12 mouse cellular contexts compared by ENCODE assay signal in genomic region chr12:54034666-54035346, GRCm38 (mm10).
A peak's percentile ranks its signal among the peaks of the same experiment; 100 is the strongest.
DNase-seq lines count a peak whose midpoint lies in the region; ATAC-seq and TF ChIP-seq lines count a peak whose summit lies in the region.
"Had no signal": no experiment of that assay in that cellular context is flagged by ENCODE, and none has a peak within 500 bp of the region (broad histone marks: within the 10 kb centered on the region; RNA-seq: fewer than 3 reads in every experiment).

No protein-coding gene starts in this region.

- no peak overlapping the region for H3K4me3 ChIP-seq in hindbrain, embryonic 12.5 days
- no peak overlapping the region for H3K4me3 ChIP-seq in gastrocnemius, adult 2 months
- no peak overlapping the region for H3K4me3 ChIP-seq in kidney, adult 2 months (ENCODE audit: insufficient read depth, low read depth, low read length)
- H3K4me3 ChIP-seq: embryonic facial prominence, embryonic 15.5 days; limb, embryonic 15.5 days had no signal

- intact Hi-C loops in gastrocnemius, adult 2 months (cut with DNase I) = no loop called here

- no peaks in the 10 kb centered on the region for H3K9me3 ChIP-seq in hindbrain, embryonic 12.5 days (replicated peaks)
- H3K9me3 ChIP-seq: embryonic facial prominence, embryonic 15.5 days; limb, embryonic 15.5 days had no signal

- no peak for TF ChIP-seq CTCF in gastrocnemius, adult 2 months (IDR thresholded peaks at IDR 0.05)
- TF ChIP-seq CTCF in kidney, adult 2 months (conservative IDR thresholded peaks at IDR 0.05; ENCODE audit: insufficient read depth, insufficient read length, low read depth, low read length) = no peak

- no peaks in the 10 kb centered on the region for H3K27me3 ChIP-seq in hindbrain, embryonic 12.5 days
- no peaks in the 10 kb centered on the region for H3K27me3 ChIP-seq in kidney, adult 2 months (replicated peaks; ENCODE audit: control insufficient read depth, insufficient read depth, low read length)
- H3K27me3 ChIP-seq: embryonic facial prominence, embryonic 15.5 days; limb, embryonic 15.5 days had no signal

- H3K9ac ChIP-seq in hindbrain, embryonic 12.5 days = peak overlapping the region; percentile 53
- H3K9ac ChIP-seq: embryonic facial prominence, embryonic 15.5 days; limb, embryonic 15.5 days had no signal

- peak overlapping the region; percentile 24; the same call in 1 of the 2 replicates for H3K4me2 ChIP-seq in hindbrain, embryonic 12.5 days (replicated peaks)
- H3K4me2 ChIP-seq: embryonic facial prominence, embryonic 15.5 days; limb, embryonic 15.5 days had no signal

- peak overlapping the region; percentile 88 for H3K27ac ChIP-seq in hindbrain, embryonic 12.5 days
- no peak overlapping the region for H3K27ac ChIP-seq in gastrocnemius, adult 2 months
- H3K27ac ChIP-seq in kidney, adult 2 months (ENCODE audit: insufficient read depth, low read depth, low read length) = no peak overlapping the region
- H3K27ac ChIP-seq: embryonic facial prominence, embryonic 15.5 days; limb, embryonic 15.5 days had no signal

- peaks cover 44% of the 10 kb centered on the region for H3K4me1 ChIP-seq in hindbrain, embryonic 12.5 days
- H3K4me1 ChIP-seq in kidney, adult 2 months (ENCODE audit: control insufficient read depth, insufficient read depth, low read length) = no peaks in the 10 kb centered on the region
- H3K4me1 ChIP-seq: embryonic facial prominence, embryonic 15.5 days had no signal

- peak; percentile 97 for ATAC-seq in hindbrain, embryonic 12.5 days (ENCODE audit: low FRiP score)

- WGBS in hindbrain, embryonic 12.5 days = 8% methylated on average over 8 of the region's 8 CpGs
- WGBS in kidney, adult 2 months = 47% methylated on average over 8 of the region's 8 CpGs

- peak; percentile 6 for DNase-seq in layer of hippocampus, adult 11-12 months (ENCODE audit: low spot score)
- DNase-seq in layer of hippocampus, adult 8-10 months (ENCODE audit: low spot score in 2 of 2) = no peak
- peak; percentile 41 for DNase-seq in embryo, embryonic 9.5 days (ENCODE audit: extremely low spot score)
- DNase-seq in neural tube, embryonic 10.5 days (ENCODE audit: extremely low spot score, low spot score) = peak; percentile 44
- no peak for DNase-seq in gastrocnemius, adult 2 months
- DNase-seq in kidney, adult 2 months = no peak
- DNase-seq in thymus, postnatal 10 days (ENCODE audit: low spot score in 2 of 2) = no peak
- DNase-seq: adrenal gland, adult 2 months; heart, postnatal 10 days had no signal

- TF ChIP-seq POLR2A in kidney, adult 2 months (IDR thresholded peaks at IDR 0.05; ENCODE audit: low read depth, low read length) = no peak

- H3K36me3 ChIP-seq in hindbrain, embryonic 12.5 days = no peaks in the 10 kb centered on the region
- no peaks in the 10 kb centered on the region for H3K36me3 ChIP-seq in kidney, adult 2 months (ENCODE audit: control insufficient read depth, insufficient read depth, low read length)
- H3K36me3 ChIP-seq: embryonic facial prominence, embryonic 15.5 days; limb, embryonic 15.5 days had no signal

Comparison
In these comparisons a context has a peak if more than half of its experiments do, and no peak if none do; other contexts are left out.
1. DNase-seq: peak in layer of hippocampus, adult 11-12 months (single experiment), embryo, embryonic 9.5 days (single experiment) and neural tube, embryonic 10.5 days (single experiment); none in layer of hippocampus, adult 8-10 months (0 of 2), gastrocnemius, adult 2 months (single experiment), kidney, adult 2 months (single experiment) and thymus, postnatal 10 days (0 of 2).